Mouse (Mus musculus) lung, postnatal 0 days (tissue): ENCODE results near the gene Tbx4.

Experiments
- CTCF ChIP-seq: IDR thresholded peaks from 2 replicates; pipeline ENCODE4 v1.5.1; 2016; ENCODE audit warnings: antibody characterized with exemption, mild to moderate bottlenecking
- EP300 ChIP-seq: IDR thresholded peaks from 2 replicates; pipeline ENCODE4 v1.6.1; 2016; ENCODE audit warnings: antibody characterized with exemption, mild to moderate bottlenecking, control low read depth

DNA sequence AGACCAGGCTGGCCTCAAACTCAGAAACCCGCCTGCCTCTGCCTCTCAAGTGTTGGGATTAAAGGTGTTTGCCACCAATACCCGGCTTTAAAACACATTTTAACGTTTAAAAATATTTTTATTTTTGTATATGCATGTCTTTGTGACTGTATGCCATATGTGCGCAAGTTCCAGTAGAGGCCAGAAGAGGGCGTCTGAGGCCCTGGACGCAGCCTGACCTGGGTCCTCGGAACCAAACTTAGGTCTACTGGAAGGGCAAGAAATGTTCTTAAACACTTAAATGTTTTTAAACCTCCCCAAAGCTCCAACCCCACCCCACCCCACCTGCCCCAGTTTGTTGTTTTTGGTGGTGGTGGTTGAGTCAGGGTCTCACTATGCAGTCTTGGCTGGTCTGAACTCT lies 21.9 kb upstream of the Tbx4 start:
- no peak for TF ChIP-seq EP300
- peak; percentile 67 for TF ChIP-seq CTCF
